Mouse (Mus musculus): ENCODE results near the gene Kif26b.

- no peak for TF ChIP-seq CTCF (IDR thresholded peaks at IDR 0.05; ENCODE audit: borderline replicate concordance, insufficient read depth, low read depth, low read length)
- no peak for TF ChIP-seq POLR2A (IDR thresholded peaks at IDR 0.05; ENCODE audit: borderline replicate concordance, insufficient read depth, low read length)
These were observed 319.6 kb downstream of the Kif26b start for GRCm38 (mm10) chr1:178848380-178849106.

All from cerebellum, adult 2 months (tissue).